Mouse (Mus musculus) heart, embryonic 12.5 days (tissue): ENCODE results near the gene Spryd3. TPM values are rescaled to one million over a fixed set of nuclear protein-coding genes. Genes with fewer than 3 reads are reported as not detected.

Experiments
- ATAC-seq: fragments of 200-750 bp; cut with Nextera tagmentation; 2 replicates; pipeline ENCODE4 v1.8.0; 2017; ENCODE audit warnings: moderate TSS enrichment, moderate library complexity; ENCODE audit not compliant: insufficient number of reproducible peaks, low FRiP score
- H3K27ac ChIP-seq: fragments of 300-500 bp; sonication (generic); 2 replicates; pipeline ENCODE4 v1.5.1; 2016; ENCODE audit warnings: mild to moderate bottlenecking, moderate library complexity; ENCODE audit not compliant: poor library complexity, severe bottlenecking
- H3K27me3 ChIP-seq: fragments of 300-500 bp; sonication (generic); replicated peaks from 2 replicates; pipeline ENCODE4 v1.6.1; 2016; ENCODE audit warnings: mild to moderate bottlenecking, moderate library complexity
- H3K36me3 ChIP-seq: fragments of 300-500 bp; sonication (generic); 2 replicates; pipeline ENCODE4 v1.6.1; 2016; ENCODE audit warnings: mild to moderate bottlenecking, moderate library complexity
- H3K4me1 ChIP-seq: fragments of 300-500 bp; sonication (generic); replicated peaks from 2 replicates; pipeline ENCODE4 v1.6.1; 2016; ENCODE audit warnings: mild to moderate bottlenecking
- H3K4me2 ChIP-seq: fragments of 300-500 bp; sonication (generic); 2 replicates; pipeline ENCODE4 v1.6.1; 2016; ENCODE audit warnings: mild to moderate bottlenecking, moderate library complexity
- H3K4me3 ChIP-seq: fragments of 300-500 bp; sonication (generic); 2 replicates; pipeline ENCODE4 v1.5.1; 2016; ENCODE audit warnings: mild to moderate bottlenecking
- H3K9ac ChIP-seq: fragments of 300-500 bp; sonication (generic); 2 replicates; pipeline ENCODE4 v1.6.1; 2016; ENCODE audit warnings: mild to moderate bottlenecking, moderate library complexity
- H3K9me3 ChIP-seq: fragments of 300-500 bp; sonication (generic); replicated peaks from 2 replicates; pipeline ENCODE4 v1.6.1; 2016; ENCODE audit warnings: mild to moderate bottlenecking, moderate library complexity
- WGBS: fragments of 180-500 bp; shearing (Covaris S2); methylation state at CpG from one replicate; pipeline ENCODE4 v1.1.7; 2016; 5-methylcytosine and 5-hydroxymethylcytosine counted together
- polyA plus RNA-seq: library from polyadenylated mRNA; unstranded; fragments of >200 nt; fragmentation: Nextera tagmentation; extraction: Ambion mirVana; gene quantifications from 2 replicates; pipeline ENCODE4 v1.2.1, GENCODE M21; 2016

Spryd3 gene
- polyA plus RNA-seq, 1 experiment from 2014 or later = 20.9 TPM

DNA sequence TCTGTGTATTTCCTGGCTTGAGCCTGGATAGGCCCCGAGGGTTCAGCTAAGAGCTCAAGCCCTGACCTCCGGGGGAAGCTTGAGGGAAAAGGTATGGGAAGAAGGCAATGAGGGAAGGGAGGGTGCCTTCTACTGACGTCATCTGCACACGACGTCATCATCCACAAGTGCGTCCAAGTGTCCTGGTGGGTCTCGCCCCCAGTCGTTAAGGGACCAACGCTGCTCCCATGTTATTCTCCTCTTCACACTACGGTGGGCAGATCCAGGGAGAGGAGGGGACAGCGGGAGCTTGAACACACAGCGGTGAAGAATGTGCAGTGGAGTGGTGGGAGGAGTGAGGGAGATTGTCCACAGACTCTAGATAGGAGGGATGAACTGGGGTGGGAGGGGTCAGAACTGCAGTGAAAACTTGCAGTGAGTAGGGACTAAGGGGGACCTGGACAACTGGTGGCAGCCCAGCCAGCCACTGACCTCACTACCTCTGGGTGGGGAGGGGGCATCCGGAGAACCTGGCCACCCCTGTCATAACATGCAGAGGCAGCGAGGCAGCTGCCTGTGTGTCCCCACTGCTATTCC lies 32.6 kb downstream of the Spryd3 start:
- peak; percentile 29 for ATAC-seq
- Histone ChIP-seq H3K36me3 (peaks cover 17% of the 10 kb centered on the region), H3K4me2 (peak overlapping the region; percentile 77), H3K4me3 (peak overlapping the region; percentile 48), H3K9ac (peak overlapping the region; percentile 77), H3K27me3 (peaks cover 8% of the 10 kb centered on the region; the same call in 1 of the 2 replicates), H3K4me1 (peaks cover 96% of the 10 kb centered on the region), H3K9me3 (no peaks in the 10 kb centered on the region), H3K27ac (peak overlapping the region; percentile 94)
- 5% methylated on average over 14 of the region's 14 CpGs for WGBS

DNA sequence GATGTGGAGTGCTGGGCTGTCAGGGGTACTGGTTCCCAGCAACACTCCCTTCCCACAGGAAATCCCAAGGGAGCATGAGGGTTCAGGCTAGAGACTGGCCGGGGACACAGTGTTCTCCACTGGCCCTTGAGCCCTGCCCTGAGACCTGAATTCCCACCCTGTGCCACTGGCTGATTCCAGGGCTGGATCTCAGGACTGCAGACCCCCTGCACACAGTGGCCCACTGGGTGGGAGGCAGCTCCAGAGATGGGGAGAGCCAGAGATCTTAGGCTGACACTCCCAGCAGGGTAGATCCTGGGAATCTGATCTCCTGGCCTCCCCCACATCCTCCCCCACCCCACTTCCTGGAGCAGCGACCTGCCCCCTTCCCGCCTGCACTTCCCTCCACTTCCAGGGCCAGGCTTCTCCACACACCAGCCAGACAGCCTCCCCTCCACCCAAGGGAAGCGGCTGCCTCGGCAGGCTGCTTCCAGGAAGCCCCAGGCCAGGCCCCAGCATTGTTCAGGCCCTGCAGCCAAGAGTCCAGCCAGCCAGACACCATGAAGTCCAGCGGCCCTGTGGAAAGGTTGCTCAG lies 33.4 kb downstream of the Spryd3 start:
- Histone ChIP-seq H3K27me3 (peaks cover 8% of the 10 kb centered on the region; the same call in 1 of the 2 replicates), H3K9ac (peak overlapping the region; percentile 77), H3K36me3 (peaks cover 17% of the 10 kb centered on the region), H3K9me3 (no peaks in the 10 kb centered on the region), H3K4me3 (peak overlapping the region; percentile 48), H3K27ac (peak overlapping the region; percentile 94), H3K4me1 (peaks cover 96% of the 10 kb centered on the region), H3K4me2 (peak overlapping the region; percentile 77)
- ATAC-seq = peak; percentile 22
- 13% methylated on average over 6 of the region's 6 CpGs for WGBS

DNA sequence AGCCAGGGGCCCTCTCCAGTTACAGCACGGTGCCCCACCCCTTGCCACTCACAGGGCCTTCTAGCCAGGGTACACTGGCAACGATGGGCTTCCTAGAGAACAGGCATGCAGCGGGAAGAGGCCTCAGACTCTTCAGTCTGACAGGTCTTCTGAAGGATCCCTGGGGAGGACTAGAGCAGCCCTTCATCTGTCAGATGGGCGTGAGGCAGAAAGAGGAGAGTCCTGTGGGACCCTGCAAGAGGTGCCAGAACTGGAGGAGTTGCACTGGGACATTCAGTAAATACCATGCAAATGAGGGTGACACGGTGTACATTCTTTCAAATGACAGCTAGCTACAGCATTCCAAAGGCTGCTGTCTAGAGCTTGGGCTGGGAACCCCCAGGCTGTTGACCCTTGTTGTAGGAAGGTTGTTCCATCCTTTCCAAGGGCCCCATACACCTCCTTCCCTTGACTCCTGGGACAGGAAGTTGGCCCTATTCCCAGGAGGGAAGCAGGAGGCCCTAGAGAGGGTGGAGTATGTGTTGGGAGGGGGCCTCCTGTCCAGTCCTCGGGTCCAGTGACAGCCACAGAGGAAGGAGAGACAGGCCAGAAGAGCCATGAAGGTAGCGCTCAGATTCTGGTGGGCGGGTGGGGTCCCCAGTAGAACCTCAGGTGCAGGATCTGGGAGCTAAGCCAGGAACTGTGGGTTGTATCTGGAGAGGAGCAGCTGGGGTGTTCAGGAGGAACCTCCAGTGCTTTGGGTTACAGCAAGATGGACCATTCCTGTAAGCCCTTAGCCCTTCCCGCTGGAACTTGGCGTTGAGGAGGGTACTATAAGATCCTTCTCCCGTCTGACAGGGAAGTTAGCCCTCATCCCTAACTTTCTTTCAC lies 34.1 kb downstream of the Spryd3 start:
- peak overlapping the region; percentile 77 for H3K9ac ChIP-seq
- 18% methylated on average over 11 of the region's 11 CpGs for WGBS
- peak; percentile 13 for ATAC-seq

DNA sequence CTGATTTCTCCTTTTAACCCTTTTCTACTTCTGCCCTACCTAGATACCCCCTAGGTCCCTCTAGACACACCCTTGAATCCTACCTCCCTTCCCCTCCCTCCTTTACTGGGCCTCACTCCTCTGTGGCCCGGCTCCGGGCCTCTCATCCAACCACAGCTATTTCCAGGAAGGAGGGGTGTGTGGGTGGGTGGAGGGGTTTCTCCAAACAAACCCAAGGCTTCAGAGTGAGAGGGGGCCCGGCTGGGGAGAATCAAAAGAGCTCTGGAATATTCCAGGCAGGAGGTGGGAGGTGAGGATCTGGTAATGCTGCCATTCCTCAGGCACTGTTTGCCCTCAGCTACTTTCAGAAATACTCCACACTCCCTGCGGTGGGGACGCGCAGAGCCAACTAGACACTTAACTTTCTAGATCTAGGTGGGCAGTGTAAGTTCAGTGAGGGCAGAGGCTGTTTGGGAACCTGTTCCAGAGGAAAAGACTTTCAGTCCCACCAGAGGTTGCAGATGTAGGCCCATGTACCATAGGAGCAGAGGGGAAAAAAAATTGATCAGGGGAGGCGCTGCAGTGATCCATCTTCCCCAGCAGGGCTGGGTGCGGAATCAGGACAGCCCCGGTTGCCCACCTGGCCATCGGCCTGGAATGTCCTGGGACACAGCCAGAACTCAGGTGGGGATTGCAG lies 34.9 kb downstream of the Spryd3 start:
- Histone ChIP-seq H3K4me1 (peaks cover 87% of the 10 kb centered on the region), H3K27me3 (no peaks in the 10 kb centered on the region), H3K9ac (peak overlapping the region; percentile 75), H3K4me3 (peak overlapping the region; percentile 52), H3K27ac (peak overlapping the region; percentile 94), H3K36me3 (peaks cover 19% of the 10 kb centered on the region), H3K9me3 (no peaks in the 10 kb centered on the region), H3K4me2 (peak overlapping the region; percentile 77)
- 23% methylated on average over 10 of the region's 10 CpGs for WGBS
- ATAC-seq = 0 out of 2 replicates have a peak, but pooled peaks have one; percentile 3

More for the DNA sequence above, 34.1 kb downstream of the Spryd3 start:
- Histone ChIP-seq H3K4me1 (peaks cover 95% of the 10 kb centered on the region), H3K4me2 (peak overlapping the region; percentile 77), H3K4me3 (peak overlapping the region; percentile 52), H3K27me3 (peaks cover 7% of the 10 kb centered on the region; the same call in 1 of the 2 replicates), H3K36me3 (peaks cover 17% of the 10 kb centered on the region), H3K9me3 (no peaks in the 10 kb centered on the region), H3K27ac (peak overlapping the region; percentile 94)

DNA sequence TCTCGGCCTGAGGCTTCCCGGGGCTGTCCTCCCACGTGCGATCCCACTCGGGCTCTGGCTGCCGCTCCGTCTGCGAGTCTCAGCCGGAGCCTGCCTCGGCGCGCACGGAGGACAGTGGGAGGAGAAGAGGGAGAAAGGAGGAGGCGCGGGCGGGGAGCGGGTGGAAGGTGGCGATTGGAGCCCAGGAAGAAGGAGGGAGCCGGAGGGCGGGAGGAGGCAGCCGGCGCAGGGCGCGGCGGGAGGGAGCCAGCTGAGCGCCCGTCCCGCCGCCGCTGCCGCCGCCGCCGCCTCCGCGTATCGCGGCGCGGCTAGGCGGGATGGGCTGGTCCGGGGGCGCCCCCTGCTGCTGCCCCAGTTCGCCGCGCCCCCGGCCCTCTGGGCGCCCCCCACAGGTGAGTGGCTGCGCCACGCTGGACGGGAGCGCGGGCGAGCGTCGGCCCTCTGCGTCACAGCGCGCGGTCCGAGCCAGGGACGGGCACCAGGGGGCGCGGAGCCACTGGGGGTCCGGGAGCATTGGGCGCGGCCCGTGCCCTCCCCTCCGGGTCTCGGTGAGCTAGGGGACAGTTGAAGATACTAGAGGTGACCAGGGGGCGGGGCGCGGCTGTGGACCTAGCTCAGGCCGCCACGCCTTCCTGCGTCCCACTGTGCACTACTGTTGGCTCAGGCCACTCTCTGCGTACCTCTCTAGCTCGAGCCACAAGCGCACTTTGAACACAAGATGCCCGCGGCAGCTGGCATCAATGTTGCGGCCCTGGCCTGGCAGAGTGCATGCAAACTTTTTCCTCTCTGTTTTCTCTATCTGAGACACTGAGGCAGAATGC lies 35.7 kb downstream of the Spryd3 start, which contains the start of gene Tns2:
Tns2 (plus strand) TSS at position 253 of the 821 bp plus-strand sequence.
- H3K4me3 ChIP-seq = peak within 1 kb of the TSS; percentile 52
- peak; percentile 70 for ATAC-seq
- peak within 1 kb of the TSS; percentile 77 for H3K4me2 ChIP-seq
- H3K4me1 ChIP-seq = peaks cover 79% of the 10 kb centered on the region
- peak within 1 kb of the TSS; percentile 94 for H3K27ac ChIP-seq
- WGBS = under 1% methylated on average over 78 of the region's 82 CpGs
- peaks cover 27% of the 10 kb centered on the region for H3K36me3 ChIP-seq
- no peaks in the 10 kb centered on the region for H3K9me3 ChIP-seq
- no peaks in the 10 kb centered on the region for H3K27me3 ChIP-seq
- peak within 1 kb of the TSS; percentile 75 for H3K9ac ChIP-seq

DNA sequence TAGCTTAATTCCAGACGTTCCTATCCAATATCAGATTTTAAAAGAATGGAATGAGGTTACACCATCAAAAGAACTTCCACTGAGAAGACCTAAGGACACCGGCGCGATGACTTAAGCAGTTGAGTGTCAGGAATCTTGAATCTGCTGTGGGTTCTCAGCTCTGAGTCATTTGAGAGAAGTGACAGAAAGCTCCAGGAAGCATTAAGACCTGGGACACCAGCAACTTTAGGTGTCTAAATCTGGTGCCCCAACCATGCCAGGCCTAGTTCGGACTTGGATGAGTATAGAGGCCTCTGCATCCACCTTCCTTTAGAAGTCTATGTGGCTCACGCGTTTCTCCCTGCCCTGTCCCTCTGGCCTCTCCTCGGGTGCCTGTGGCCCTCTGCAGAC lies 36.3 kb downstream of the Spryd3 start:
- no peaks in the 10 kb centered on the region for H3K9me3 ChIP-seq
- H3K4me3 ChIP-seq = peak overlapping the region; percentile 52
- H3K9ac ChIP-seq = peak overlapping the region; percentile 75
- ATAC-seq = no peak
- H3K36me3 ChIP-seq = peaks cover 33% of the 10 kb centered on the region
- H3K27me3 ChIP-seq = no peaks in the 10 kb centered on the region
- H3K4me2 ChIP-seq = peak overlapping the region; percentile 77
- peaks cover 74% of the 10 kb centered on the region for H3K4me1 ChIP-seq
- peak overlapping the region; percentile 94 for H3K27ac ChIP-seq
- WGBS = 14% methylated on average over 8 of the region's 8 CpGs

DNA sequence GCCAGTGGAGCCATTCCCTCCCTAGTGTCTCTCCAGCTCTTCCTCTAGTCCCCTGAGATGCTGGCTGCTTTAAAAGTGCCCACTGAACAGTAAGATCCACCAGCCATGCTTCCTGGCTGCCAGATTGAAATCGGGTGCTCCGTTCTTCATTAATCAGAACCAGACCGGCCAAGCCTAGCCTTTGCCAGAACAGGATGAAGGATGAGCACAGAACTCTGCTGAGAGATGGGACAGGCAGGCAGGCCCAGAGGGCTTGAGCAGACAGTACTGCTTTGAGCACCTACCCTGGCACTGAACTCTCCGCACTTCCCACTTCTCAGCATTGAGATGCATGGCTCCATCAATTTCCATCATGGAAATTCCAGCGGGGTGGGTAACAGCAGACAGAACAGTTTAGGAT lies 36.8 kb downstream of the Spryd3 start:
- peaks cover 38% of the 10 kb centered on the region for H3K36me3 ChIP-seq
- 0 out of 2 replicates have a peak overlapping the region, but pooled peaks have one; percentile 52 for H3K4me3 ChIP-seq
- no peaks in the 10 kb centered on the region for H3K9me3 ChIP-seq
- H3K9ac ChIP-seq = peak overlapping the region; percentile 19; the same call in 1 of the 2 replicates
- H3K27ac ChIP-seq = peak overlapping the region; percentile 94; the same call in 1 of the 2 replicates
- no peak for ATAC-seq
- H3K4me1 ChIP-seq = peaks cover 69% of the 10 kb centered on the region
- 41% methylated on average over 5 of the region's 5 CpGs for WGBS
- H3K27me3 ChIP-seq = no peaks in the 10 kb centered on the region
- H3K4me2 ChIP-seq = peak overlapping the region; percentile 77

DNA sequence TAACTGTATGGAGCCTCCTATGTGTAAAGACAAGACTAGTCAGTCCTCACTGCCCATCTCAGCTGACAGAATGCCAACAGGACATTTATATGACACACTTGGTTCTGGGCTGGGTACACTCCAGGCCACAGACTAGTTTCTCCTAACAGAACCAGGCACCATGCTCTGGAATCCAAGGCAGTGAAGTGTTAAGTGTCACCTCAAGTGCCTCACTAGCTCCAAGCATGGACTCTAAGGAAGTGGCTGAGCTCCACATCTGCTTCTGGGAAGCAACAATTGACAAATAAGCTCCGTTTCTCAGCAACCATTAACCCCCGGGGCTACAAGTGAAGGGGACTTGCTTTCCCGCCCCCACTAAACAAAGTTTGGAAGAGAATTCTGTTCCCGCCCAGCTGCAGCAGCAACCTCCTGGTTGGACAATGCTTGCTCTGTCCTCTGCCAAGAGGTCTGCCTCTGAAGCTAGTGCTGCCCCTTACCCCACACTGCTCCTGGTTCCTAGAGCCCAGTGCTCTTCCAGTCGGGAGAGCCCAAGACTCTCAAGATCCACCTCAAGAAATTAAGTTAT lies 38.0 kb downstream of the Spryd3 start:
- H3K4me3 ChIP-seq = no peak overlapping the region
- H3K27me3 ChIP-seq = no peaks in the 10 kb centered on the region
- ATAC-seq = no peak
- no peak overlapping the region for H3K9ac ChIP-seq
- H3K36me3 ChIP-seq = peaks cover 49% of the 10 kb centered on the region
- H3K4me1 ChIP-seq = peaks cover 57% of the 10 kb centered on the region
- H3K4me2 ChIP-seq = no peak overlapping the region
- WGBS = 43% methylated on average over 5 of the region's 5 CpGs
- H3K27ac ChIP-seq = no peak overlapping the region; the same call in 1 of the 2 replicates
- no peaks in the 10 kb centered on the region for H3K9me3 ChIP-seq

DNA sequence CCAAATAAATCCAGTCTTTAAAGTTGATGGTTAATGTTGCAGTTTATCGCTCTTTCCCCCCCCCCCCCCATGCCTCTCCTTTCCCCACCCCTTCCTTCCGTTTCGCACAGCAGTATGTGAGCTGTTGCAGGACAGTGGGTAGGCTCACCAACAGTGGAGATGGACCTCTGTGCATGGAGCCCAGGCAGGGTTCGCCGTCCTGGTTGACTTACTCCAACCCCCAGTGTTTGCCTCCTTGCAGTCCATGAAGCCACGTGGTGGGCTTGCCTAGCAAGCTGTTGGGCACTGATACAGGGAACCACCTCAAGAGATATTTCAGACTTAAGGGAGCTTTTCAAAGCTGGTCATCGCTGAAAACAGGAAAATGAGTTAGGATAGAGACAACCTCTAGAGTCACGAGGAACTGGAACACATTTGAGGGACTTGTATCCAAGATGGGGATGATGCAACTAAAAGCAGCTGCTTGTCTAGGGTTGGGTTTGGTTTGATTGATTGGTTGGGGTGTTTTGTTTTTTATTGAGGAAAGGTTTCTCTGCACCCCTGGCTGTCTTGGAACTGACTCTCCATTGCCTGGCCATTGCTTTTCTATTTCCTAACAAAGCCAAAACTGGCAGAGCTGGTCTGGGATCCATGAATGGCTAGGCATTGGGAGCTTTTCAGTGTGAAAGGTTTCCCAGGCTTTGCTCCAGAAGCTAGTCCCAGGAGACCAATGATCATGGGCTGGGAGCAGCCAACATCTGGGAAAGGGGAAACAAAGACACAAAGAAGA lies 38.7 kb downstream of the Spryd3 start:
- no peaks in the 10 kb centered on the region for H3K27me3 ChIP-seq
- H3K9ac ChIP-seq = no peak overlapping the region
- H3K27ac ChIP-seq = no peak overlapping the region; the same call in 1 of the 2 replicates
- no peaks in the 10 kb centered on the region for H3K9me3 ChIP-seq
- ATAC-seq = no peak
- peaks cover 50% of the 10 kb centered on the region for H3K4me1 ChIP-seq
- peaks cover 57% of the 10 kb centered on the region for H3K36me3 ChIP-seq
- no peak overlapping the region for H3K4me3 ChIP-seq
- 68% methylated on average over 8 of the region's 8 CpGs for WGBS
- no peak overlapping the region for H3K4me2 ChIP-seq
